Mouse (Mus musculus) hindbrain, postnatal 0 days (tissue): ENCODE data around the gene Sycp1. TPM values are rescaled to one million over a fixed set of nuclear protein-coding genes. Genes with fewer than 3 reads are reported as not detected.

Source experiments
- ATAC-seq: fragments of 200-750 bp; cut with Nextera tagmentation; 2 replicates; pipeline ENCODE4 v1.8.0; 2017; ENCODE audit warnings: mild to moderate bottlenecking, moderate TSS enrichment, moderate library complexity
- DNase-seq: peaks from one replicate; pipeline ENCODE4 v3.0.0-alpha.2; 2015; ENCODE audit warnings: low spot score
- H3K27ac ChIP-seq: fragments of 300-500 bp; sonication (generic); 2 replicates; pipeline ENCODE4 v1.5.1; 2014; ENCODE audit warnings: mild to moderate bottlenecking
- H3K27me3 ChIP-seq: fragments of 300-500 bp; sonication (generic); 2 replicates; pipeline ENCODE4 v1.6.1; 2014; ENCODE audit warnings: low read length, mixed read lengths; ENCODE audit not compliant: insufficient read depth
- H3K36me3 ChIP-seq: fragments of 300-500 bp; sonication (generic); 2 replicates; pipeline ENCODE4 v1.6.1; 2014; ENCODE audit warnings: low read length, mixed read lengths; ENCODE audit not compliant: insufficient read depth
- H3K4me1 ChIP-seq: fragments of 300-500 bp; sonication (generic); 2 replicates; pipeline ENCODE4 v1.6.1; 2014; ENCODE audit warnings: antibody characterized with exemption, low read length, mixed read lengths; ENCODE audit not compliant: insufficient read depth
- H3K4me2 ChIP-seq: fragments of 300-500 bp; sonication (generic); 2 replicates; pipeline ENCODE4 v1.6.1; 2014; ENCODE audit warnings: low read depth, mild to moderate bottlenecking, low read length, moderate library complexity, mixed read lengths
- H3K4me3 ChIP-seq: fragments of 300-500 bp; sonication (generic); 2 replicates; pipeline ENCODE4 v1.5.1; 2014; ENCODE audit warnings: low read length
- H3K9ac ChIP-seq: fragments of 300-500 bp; sonication (generic); replicated peaks from 2 replicates; pipeline ENCODE4 v1.6.1; 2014; ENCODE audit warnings: mild to moderate bottlenecking, low read length, moderate library complexity, mixed read lengths
- H3K9me3 ChIP-seq: fragments of 300-500 bp; sonication (generic); 2 replicates; pipeline ENCODE4 v1.6.1; 2016; ENCODE audit warnings: low read length, mixed read lengths
- CTCF ChIP-seq: IDR thresholded peaks from 2 replicates; pipeline ENCODE4 v1.5.1; 2016; ENCODE audit warnings: antibody characterized with exemption, control low read depth, low read depth
- WGBS: fragments of 180-500 bp; shearing (Covaris S2); extraction: QIAGEN DNeasy Blood & Tissue Kit; methylation state at CpG from one replicate; pipeline ENCODE4 v1.1.7; 2014; 5-methylcytosine and 5-hydroxymethylcytosine counted together
- polyA plus RNA-seq: library from polyadenylated mRNA; unstranded; fragments of >200 nt; fragmentation: Nextera tagmentation; extraction: Ambion mirVana; gene quantifications from 2 replicates; pipeline ENCODE4 v1.2.1, GENCODE M21; 2015
- total RNA-seq: library from RNA; depleted of rRNA; stranded (reverse); fragments of >200 nt; gene quantifications from 2 replicates; pipeline ENCODE4 v1.2.3, GENCODE M21; 2014; rRNA removed

Gene Sycp1
- total and polyA plus RNA-seq, 2 experiments from 2014 or later = not detected

DNA sequence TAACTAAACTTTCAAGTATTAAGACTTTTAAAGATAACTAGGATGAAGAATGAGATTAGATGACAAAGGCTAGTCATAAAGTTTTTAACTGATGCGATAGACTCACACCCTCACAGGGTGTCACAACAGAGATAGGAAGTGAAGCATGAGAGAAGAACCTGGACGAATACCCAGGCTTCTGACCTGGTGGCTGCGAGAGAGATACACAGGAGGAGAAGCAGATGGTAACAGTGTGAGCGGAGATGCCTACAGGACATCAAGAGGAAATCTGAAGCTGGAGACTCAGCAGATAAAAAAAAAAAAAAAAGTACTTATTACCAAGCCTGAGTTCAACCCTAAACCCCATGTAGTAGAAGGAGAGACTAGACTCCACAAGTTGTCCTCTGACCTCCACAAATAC, 162.9 kb downstream of the Sycp1 start:
- H3K36me3 ChIP-seq = no peaks in the 10 kb centered on the region
- H3K4me2 ChIP-seq = no peak overlapping the region
- H3K4me1 ChIP-seq = no peaks in the 10 kb centered on the region
- ATAC-seq (no peak), DNase-seq (no peak)
- H3K9me3 ChIP-seq = no peaks in the 10 kb centered on the region
- H3K9ac ChIP-seq = no peak overlapping the region
- TF ChIP-seq CTCF = no peak
- no peaks in the 10 kb centered on the region for H3K27me3 ChIP-seq
- no peak overlapping the region for H3K27ac ChIP-seq
- WGBS = 80% methylated on average over 4 of the region's 4 CpGs
- no peak overlapping the region for H3K4me3 ChIP-seq

Other genes starting within 250 kb of the Sycp1 start
- gene Tspan2, start 201.6 kb downstream of the Sycp1 start, total RNA-seq = 20.3 and 22.5 TPM in 2 replicates
- gene Tspan2, start 201.6 kb downstream of the Sycp1 start, polyA plus RNA-seq = 19.4 and 20.0 TPM in 2 replicates
- not detected in 2 replicates for gene Tshb, start 153.4 kb downstream of the Sycp1 start, total RNA-seq
- gene Tshb, start 153.4 kb downstream of the Sycp1 start, polyA plus RNA-seq = 0.39 and 0.71 TPM in 2 replicates
- not detected in 2 replicates for gene Nr1h5, start 28.0 kb upstream of the Sycp1 start, total RNA-seq
- not detected in 2 replicates for gene Nr1h5, start 28.0 kb upstream of the Sycp1 start, polyA plus RNA-seq
- gene Sike1, start 59.6 kb upstream of the Sycp1 start, total RNA-seq = 25.9 and 30.8 TPM in 2 replicates
- 43.5 and 45.7 TPM in 2 replicates for gene Sike1, start 59.6 kb upstream of the Sycp1 start, polyA plus RNA-seq
- 215 and 224 TPM in 2 replicates for gene Csde1, start 84.3 kb upstream of the Sycp1 start, total RNA-seq
- 277 TPM in 2 replicates for gene Csde1, start 84.3 kb upstream of the Sycp1 start, polyA plus RNA-seq
- 47.8 and 53.6 TPM in 2 replicates for gene Nras, start 122.2 kb upstream of the Sycp1 start, total RNA-seq
- gene Nras, start 122.2 kb upstream of the Sycp1 start, polyA plus RNA-seq = 67.1 and 73.7 TPM in 2 replicates
- 0.07 and 2.6 TPM in 2 replicates for gene Ampd1, start 137.9 kb upstream of the Sycp1 start, total RNA-seq
- gene Ampd1, start 137.9 kb upstream of the Sycp1 start, polyA plus RNA-seq = not detected in 2 replicates
- gene Dennd2c, start 166.5 kb upstream of the Sycp1 start, total RNA-seq = 0.94 and 1.7 TPM in 2 replicates
- gene Dennd2c, start 166.5 kb upstream of the Sycp1 start, polyA plus RNA-seq = 0.73 and 0.79 TPM in 2 replicates
- gene Bcas2, start 235.6 kb upstream of the Sycp1 start, total RNA-seq = 54.6 and 60.7 TPM in 2 replicates
- 204 and 220 TPM in 2 replicates for gene Bcas2, start 235.6 kb upstream of the Sycp1 start, polyA plus RNA-seq